Mouse (Mus musculus): ENCODE results near the gene Sept11.
A peak's percentile ranks its signal among the peaks of the same experiment; 100 is the strongest.

Sept11 gene

DNA sequence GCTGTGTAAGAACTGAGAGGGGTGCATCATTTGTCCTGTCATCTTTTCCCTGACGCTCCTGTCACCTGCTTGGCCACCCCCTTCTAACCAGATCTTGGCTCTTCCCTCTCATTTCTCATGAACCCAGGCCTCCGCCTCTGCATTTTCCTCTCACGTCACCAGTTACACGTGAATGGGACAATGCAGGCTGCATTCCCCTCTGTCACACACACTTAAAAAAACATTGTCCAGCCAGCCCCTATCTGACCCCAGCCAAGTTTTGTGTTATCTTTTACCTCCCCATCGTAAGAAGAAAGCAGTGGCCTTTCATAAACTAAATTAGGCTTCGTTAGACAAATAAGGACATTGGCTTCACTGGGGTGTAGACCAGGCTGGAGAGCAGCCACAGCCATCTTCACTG lies 79.3 kb downstream of the Sept11 start:
- no peak for DNase-seq (ENCODE audit: low spot score)

DNA sequence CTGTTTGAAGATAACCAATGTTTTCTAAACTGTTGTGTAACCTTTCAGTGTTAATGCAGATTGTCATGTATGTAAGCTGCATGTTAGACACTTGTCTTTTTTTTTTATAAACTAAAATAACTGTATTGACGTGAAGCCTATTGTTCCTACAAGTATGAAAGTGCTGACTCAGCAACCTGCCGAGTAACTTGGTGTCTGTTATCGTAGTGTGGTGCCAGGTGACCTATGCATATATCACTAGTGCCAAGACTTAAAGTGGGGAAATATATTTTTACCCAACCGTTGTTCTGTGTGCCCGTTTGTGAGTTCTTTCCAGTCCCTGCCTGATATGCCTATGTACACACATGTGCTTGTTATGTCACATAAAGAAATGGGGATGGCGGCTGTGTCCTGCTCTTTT lies 81.4 kb downstream of the Sept11 start:
- no peak for DNase-seq (ENCODE audit: low spot score)

DNA sequence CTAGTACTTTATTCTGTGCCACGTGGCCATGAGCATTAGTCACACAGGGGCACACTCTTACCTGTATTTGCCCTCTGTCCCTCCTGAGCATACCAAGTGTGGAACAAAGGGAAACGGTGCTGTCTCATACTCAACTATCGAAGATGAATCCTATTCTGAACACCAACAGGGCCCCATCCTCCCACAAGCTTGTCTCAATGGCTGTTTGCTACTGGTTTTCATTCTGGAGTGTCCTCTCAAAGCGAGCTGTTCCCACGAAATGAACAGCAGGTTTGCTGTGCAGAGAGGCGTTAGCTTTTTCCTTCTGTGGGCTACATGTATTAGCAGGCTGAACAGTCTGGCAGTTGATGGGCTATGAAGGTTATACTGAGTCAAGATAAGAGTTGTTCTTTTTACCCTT lies 85.4 kb downstream of the Sept11 start:
- DNase-seq (ENCODE audit: low spot score), result no peak

DNA sequence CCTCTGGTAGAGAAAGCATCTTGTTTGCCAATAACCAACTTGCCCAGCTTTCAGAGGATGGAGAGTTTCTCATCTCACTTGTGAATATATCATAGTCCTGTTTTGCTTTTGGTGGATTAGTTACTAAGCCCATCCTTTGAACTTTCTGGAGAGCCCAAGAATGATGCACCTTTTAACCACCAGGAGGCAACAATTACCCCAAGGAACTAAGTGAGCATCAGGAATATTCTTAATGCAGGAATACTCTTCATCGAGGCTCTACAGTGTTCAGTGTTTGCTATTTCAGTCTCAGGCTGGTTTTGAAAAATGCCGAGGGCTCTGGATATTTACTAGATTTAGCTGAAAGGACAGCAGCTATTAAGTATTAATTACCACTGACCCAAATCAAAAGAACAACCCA lies 87.0 kb downstream of the Sept11 start:
- peak; percentile 30 for DNase-seq (ENCODE audit: low spot score)

DNA sequence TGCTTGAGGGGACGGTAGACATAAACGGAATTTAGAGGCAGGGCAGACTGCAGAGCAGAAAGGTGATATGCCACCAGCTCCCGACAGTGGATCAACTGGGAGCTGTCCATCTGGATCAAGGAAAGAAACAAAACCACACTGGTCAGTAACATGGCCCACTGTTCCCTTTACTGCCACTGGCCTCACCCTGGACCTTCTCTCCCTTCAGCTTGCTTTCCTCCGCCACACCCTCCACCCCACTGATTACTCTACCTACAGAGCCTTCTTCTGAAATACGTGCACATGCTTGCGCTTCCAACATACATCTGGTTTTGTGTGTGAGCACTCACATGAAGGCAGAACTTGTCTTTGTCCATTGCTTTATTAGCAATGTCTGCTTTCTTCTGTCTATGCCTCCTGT lies 90.1 kb downstream of the Sept11 start:
- no peak for DNase-seq (ENCODE audit: low spot score)

GRCm38 (mm10) chr5:93184548-93184947 lies 91.3 kb downstream of the Sept11 start:
- no peak for DNase-seq (ENCODE audit: low spot score)

GRCm38 (mm10) chr5:93189607-93190006 lies 96.4 kb downstream of the Sept11 start:
- DNase-seq (ENCODE audit: low spot score), result no peak

DNA sequence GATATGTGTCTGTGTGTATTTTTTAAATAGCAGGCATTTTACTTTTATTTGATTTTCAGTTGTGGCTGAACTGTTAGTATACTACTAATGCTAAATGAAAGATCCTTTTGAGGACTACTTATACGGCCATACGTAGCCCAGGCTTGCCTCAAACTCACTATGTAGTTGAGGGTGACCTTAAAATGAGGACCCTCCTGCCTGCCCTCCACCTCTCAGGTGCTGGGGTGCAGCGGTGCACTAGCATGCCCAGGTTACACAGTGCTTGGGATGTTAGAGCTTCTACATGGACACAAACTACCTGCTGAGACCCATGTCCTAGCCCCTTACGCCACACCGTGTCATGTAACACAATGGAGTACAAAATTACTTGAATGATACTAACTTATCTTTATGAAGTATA lies 97.2 kb downstream of the Sept11 start:
- no peak for DNase-seq (ENCODE audit: low spot score)

DNA sequence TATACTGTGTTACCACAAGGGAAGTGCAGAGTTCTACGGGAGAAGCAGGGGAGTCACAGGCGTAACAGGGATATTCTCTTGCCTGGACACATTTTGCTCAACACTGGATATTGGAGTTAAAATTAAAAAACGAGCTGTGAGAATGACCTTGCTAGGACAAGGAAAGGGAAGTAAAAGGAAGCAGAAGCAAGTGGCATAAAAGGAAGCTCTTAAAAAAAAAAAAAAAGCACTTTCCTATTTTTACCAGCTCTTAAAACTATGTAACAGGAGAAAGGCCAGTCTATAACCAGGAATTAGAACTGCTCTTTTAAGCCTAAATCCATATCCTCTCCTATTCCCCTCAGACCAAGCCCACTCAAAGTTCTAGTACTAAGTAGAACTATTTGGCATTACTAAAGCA lies 105.0 kb downstream of the Sept11 start:
- no peak for DNase-seq (ENCODE audit: low spot score)

DNA sequence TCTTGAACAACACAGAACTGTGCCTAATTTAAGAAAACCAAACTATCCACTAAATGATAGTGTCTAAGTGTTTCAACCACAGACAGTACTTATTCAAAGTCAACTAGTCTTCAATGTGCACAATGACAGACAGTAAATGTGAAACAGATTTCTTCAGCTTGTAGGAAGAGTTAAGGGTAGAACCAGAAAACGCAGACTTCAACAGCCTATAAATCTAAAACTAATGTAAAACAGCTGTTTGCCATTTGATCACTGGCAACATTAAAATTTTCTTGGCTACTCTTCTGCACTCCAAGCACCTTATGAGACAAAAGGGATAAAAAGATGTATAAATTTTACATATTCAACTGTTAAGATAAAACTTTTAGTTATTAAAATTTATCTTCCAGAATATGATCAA lies 107.9 kb downstream of the Sept11 start:
- DNase-seq (ENCODE audit: low spot score), result no peak

- peak; percentile 54 for DNase-seq (ENCODE audit: low spot score)
These were observed 112.3 kb downstream of the Sept11 start for GRCm38 (mm10) chr5:93205371-93206108.

DNA sequence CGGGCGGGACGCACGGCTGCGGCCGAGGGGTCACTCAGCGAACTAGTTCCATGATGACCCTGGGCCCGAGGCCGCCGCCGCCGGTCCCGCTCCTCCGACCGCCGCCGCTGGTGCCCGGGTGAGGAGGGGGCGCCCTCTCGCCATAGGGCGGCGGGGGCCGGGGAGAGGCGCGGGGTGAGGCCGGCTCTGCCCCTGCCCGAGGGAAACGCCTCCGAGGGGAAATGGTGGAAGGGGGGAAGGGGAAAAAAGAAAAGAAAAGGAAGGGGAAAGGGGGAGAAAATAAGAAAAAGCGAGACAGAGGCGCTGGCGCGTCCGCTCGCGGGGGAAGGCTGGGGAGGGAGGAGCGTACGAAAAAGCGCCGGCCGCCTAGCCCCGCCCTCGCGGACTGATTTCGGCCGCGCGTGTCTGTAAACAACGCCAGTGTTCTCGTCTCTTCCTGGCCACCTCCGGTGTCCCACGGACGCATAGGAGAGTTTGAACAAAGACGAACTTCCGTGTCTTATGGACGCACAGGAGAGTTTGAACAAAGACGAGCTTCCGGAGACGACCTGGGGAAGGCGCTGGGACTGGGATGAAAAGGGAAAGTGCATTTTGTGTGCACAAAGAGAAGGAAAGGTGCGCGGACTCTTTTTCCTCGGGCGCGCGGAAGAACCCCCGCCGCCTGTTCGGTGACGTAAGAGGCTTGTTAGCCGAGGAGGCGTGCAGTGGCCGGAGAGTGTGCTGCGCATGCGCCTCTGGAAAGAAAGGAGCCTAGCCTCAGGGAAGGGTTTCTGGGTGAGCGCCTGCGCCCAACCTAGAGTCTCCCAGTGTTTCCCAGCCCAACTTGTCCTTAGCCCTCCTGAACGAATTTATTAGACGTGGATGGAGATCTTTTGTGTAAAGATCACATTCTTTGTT lies 113.1 kb downstream of the Sept11 start, which contains the start of the genes Ccni and 2010109A12Rik:
Gene Ccni, minus strand, starts transcription at position 387 of the 897 bp plus-strand sequence.
Gene 2010109A12Rik, plus strand, starts transcription at position 410 of the 897 bp plus-strand sequence.
- DNase-seq (ENCODE audit: low spot score), result peak; percentile 98

GRCm38 (mm10) chr5:93207006-93207348 lies 113.7 kb downstream of the Sept11 start:
- no peak for DNase-seq (ENCODE audit: low spot score)

DNA sequence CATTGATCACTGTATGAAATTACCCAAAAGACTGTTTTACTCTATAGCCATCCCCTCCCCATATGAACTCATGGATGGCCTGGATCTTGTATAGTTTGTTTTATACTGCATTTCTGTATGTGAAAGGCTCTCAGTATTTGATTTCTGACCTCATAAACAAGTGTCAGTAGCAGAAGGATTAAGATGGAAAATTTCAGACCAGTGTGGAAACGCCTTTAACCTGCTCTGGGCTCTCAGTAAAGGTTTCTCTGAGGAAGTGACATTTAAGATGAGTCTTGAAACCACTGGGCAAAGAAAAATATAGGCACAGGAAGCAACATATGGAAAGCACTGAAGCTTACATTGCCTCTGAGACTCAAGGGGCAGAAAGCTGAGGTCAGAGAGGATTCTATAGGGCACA lies 114.3 kb downstream of the Sept11 start:
- DNase-seq (ENCODE audit: low spot score), result no peak

DNA sequence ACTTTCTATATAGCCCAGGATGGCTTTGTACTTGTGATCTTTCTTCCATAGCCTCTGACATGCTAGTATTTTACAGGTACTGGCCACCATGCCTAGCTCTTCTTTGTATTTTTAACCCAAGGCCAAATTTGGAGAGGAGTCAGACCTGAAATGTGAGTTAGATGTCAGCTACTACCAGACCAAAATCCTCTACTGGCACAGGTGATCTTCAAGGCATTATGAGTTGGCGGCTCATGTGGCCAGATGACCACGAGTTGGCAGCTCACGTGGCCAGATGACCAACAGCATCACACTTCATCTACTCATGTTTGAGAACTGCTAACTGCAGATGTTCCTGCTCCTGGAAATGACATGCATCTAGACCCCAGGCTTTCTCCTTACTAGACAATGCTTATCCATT lies 125.1 kb downstream of the Sept11 start:
- DNase-seq (ENCODE audit: low spot score), result no peak

DNA sequence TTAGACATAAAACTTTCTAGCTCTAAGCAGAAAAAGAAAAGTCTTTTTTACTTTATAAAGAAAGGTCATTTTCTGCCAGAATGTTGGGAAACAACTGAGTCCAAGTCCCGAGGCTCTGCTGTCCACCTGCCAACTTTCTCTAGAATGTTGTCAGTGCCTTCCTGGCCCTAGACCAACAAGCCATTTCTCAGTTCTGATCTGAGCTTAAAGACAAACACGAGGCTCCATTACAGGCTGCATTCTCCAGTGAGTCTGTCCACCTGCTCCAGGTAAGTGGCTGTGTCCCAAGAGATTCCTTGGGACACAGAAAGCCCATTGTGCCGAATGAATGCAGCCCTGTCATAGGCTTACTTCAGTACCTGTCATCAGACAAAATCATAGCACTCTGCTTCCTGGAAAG lies 128.4 kb downstream of the Sept11 start:
- DNase-seq (ENCODE audit: low spot score), result no peak

DNA sequence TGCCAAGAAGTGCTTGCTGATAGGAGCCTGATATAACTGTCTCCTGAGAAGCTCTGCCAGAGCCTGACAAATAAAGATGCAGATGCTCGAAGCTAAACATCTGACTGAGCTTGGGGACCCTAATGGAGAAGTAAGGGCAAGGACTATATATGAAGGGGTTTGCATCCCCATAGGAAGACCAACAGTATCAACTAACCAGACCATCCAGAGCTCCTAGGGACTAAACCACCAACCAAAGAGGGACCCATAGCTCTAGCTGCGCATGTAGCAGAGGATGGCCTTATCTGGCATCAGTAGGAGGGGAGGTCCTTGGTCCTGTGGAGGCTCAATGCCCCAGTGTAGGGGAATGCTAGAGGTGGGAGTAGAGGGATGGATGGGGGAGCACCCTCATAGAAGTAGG lies 131.3 kb downstream of the Sept11 start:
- DNase-seq (ENCODE audit: low spot score), result no peak
